Mouse (Mus musculus) small intestine, adult 2 months (tissue): ENCODE data around the gene Drosha.

Experiments used
- CTCF ChIP-seq: fragments of 200-500 bp; IDR thresholded peaks from 2 replicates; pipeline ENCODE4 v1.5.1; 2012; ENCODE audit warnings: low read depth, mild to moderate bottlenecking, control low read depth, inconsistent platforms, low read length, moderate library complexity, mixed read lengths; ENCODE audit not compliant: insufficient replicate concordance, insufficient read length; ENCODE audit errors: extremely low read depth
- POLR2A ChIP-seq: fragments of 200-500 bp; IDR thresholded peaks from 2 replicates; pipeline ENCODE4 v1.6.1; 2012; ENCODE audit warnings: low read depth, mild to moderate bottlenecking, control low read depth, inconsistent platforms, low read length, moderate library complexity

DNA sequence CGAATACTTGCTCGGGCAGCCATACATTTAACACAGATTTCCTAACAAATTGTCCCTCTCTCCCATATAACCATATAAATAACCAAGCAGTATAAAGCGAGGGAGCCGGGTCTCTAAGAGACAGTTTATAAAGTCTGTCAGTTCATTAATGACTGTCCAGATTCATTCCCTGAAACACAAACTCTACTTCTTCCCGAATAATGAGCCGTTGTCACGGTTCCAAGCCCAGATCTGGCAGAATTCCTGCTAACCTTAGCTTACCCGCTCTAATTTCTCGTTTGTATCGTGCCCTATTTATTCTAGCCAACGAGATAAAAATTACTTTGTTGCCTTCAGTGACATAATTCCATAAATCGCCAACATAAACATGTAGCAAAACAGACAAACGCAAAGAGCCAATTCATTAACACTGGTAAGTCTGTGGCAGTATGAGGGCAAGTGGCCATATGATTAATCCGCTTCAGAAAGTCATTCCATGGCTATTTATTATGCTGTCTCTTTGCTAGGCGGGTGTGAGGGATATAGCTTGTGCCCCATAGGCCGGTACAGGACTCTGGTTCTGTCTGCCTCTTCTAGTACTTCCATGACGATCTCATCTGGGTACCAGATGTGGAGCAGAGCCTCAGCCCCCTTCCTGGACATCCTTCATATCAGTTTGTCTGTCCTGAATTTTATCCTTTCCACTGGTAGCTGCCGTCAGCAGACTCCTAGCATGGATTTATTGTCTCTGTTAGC lies 51.0 kb downstream of the Drosha start:
- no peak for TF ChIP-seq CTCF
- TF ChIP-seq POLR2A = no peak
